10 mouse cellular contexts compared by ENCODE assay signal in the genomic region with DNA sequence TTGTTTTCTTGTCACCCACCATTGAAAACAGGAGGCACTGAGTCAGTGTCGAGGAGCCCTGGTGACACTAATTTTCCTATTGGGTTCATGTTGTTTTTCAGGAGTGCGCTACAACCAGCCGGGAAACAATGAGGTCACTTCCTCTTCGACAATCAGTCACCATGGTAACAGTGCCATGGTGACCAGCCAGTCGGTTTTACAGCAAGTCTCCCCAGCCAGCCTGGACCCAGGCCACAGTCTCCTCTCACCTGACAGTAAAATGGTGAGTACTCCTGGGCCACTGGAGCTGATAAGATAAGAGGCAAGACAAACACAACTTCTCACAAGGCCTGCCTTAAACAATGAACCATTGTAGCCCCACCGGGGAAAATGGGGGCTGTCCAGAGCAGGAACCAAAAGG. TPM values are rescaled to one million over a fixed set of nuclear protein-coding genes. Genes with fewer than 3 reads are reported as not detected.
DNase-seq lines count a peak whose midpoint lies in the region; ATAC-seq and TF ChIP-seq lines count a peak whose summit lies in the region.
"Had no signal": no experiment of that assay in that cellular context is flagged by ENCODE, and none has a peak within 500 bp of the region (broad histone marks: within the 10 kb centered on the region; RNA-seq: fewer than 3 reads in every experiment).

No protein-coding gene starts in this region.

- H3K4me2 ChIP-seq in kidney, postnatal 0 days (ENCODE audit: low read length): no peak overlapping the region
- no peak overlapping the region for H3K4me2 ChIP-seq in lung, embryonic 15.5 days

- H3K27ac ChIP-seq in kidney, postnatal 0 days: peak overlapping the region; percentile 58; the same call in 1 of the 2 replicates
- peak overlapping the region; percentile 80 for H3K27ac ChIP-seq in lung, embryonic 15.5 days
- H3K27ac ChIP-seq: forebrain, embryonic 10.5 days had no signal

- 30% methylated on average over 6 of the region's 6 CpGs for WGBS in kidney, postnatal 0 days
- WGBS in lung, embryonic 15.5 days: 25% methylated on average over 6 of the region's 6 CpGs

- H3K9ac ChIP-seq in kidney, postnatal 0 days (ENCODE audit: low read depth, low read length): no peak overlapping the region
- no peak overlapping the region for H3K9ac ChIP-seq in lung, embryonic 15.5 days

- H3K9me3 ChIP-seq in kidney, postnatal 0 days (replicated peaks; ENCODE audit: low read length): no peaks in the 10 kb centered on the region
- H3K9me3 ChIP-seq in lung, embryonic 15.5 days: no peaks in the 10 kb centered on the region
- H3K9me3 ChIP-seq: forebrain, embryonic 10.5 days had no signal

- ATAC-seq in kidney, postnatal 0 days (replicated peaks; ENCODE audit: low FRiP score, low read depth): no peak
- peak; percentile 75 for ATAC-seq in lung, embryonic 15.5 days (ENCODE audit: borderline replicate concordance, extremely low read depth, low FRiP score, low TSS enrichment)
- ATAC-seq: activated CD4-positive, CD25-positive, alpha-beta regulatory T cell, adult 4 months had no signal

- H3K4me1 ChIP-seq in kidney, postnatal 0 days (replicated peaks; ENCODE audit: insufficient read depth, low read length): no peaks in the 10 kb centered on the region
- peaks cover 33% of the 10 kb centered on the region for H3K4me1 ChIP-seq in lung, embryonic 15.5 days

- H3K4me3 ChIP-seq in kidney, postnatal 0 days (replicated peaks; ENCODE audit: low read depth, low read length): no peak overlapping the region
- H3K4me3 ChIP-seq in lung, embryonic 15.5 days: no peak overlapping the region
- H3K4me3 ChIP-seq: forebrain, embryonic 10.5 days had no signal

- H3K36me3 ChIP-seq in kidney, postnatal 0 days (ENCODE audit: insufficient read depth, low read length): 0 out of 2 replicates have a peak, but pooled peaks cover 10% of the 10 kb centered on the region
- H3K36me3 ChIP-seq in lung, embryonic 15.5 days: no peaks in the 10 kb centered on the region
- H3K36me3 ChIP-seq: forebrain, embryonic 10.5 days had no signal

- DNase-seq in kidney, postnatal 0 days (ENCODE audit: low spot score): no peak
- DNase-seq in kidney, adult 18-20 months: no peak
- DNase-seq in R1 (ENCODE audit: low read depth, low spot score): peak; percentile 65
- DNase-seq in embryo, embryonic 10.5 days (ENCODE audit: low spot score): peak; percentile 50
- DNase-seq in cerebellum, adult 8-10 months: no peak
- no peak for DNase-seq in spleen, adult 12 weeks (ENCODE audit: low spot score)
- DNase-seq: kidney, postnatal 10 days had no signal

- no peaks in the 10 kb centered on the region for H3K27me3 ChIP-seq in kidney, postnatal 0 days (ENCODE audit: insufficient read depth, low read length)
- H3K27me3 ChIP-seq in lung, embryonic 15.5 days: no peaks in the 10 kb centered on the region

- no peak for TF ChIP-seq CTCF in kidney, postnatal 0 days (IDR thresholded peaks at IDR 0.05; ENCODE audit: low read depth)

RNA-seq across cellular contexts. Expression of a gene that starts 32.7 kb away (rescaled TPM):
- polyA plus RNA-seq in kidney, postnatal 0 days (2015; fragmentation: Nextera tagmentation; extraction: Ambion mirVana): 88.8 and 92.6 TPM in 2 replicates
- 8.3 and 9.5 TPM in 2 replicates for polyA plus RNA-seq in lung, embryonic 15.5 days (2015; fragmentation: Nextera tagmentation; extraction: Ambion mirVana)
- polyA plus RNA-seq: activated CD4-positive, CD25-positive, alpha-beta regulatory T cell, adult 4 months; forebrain, embryonic 10.5 days had no signal

RNA-seq across cellular contexts. Expression of a gene that starts 59.3 kb away (rescaled TPM):
- 32.5 and 34.8 TPM in 2 replicates for polyA plus RNA-seq in kidney, postnatal 0 days (2015; fragmentation: Nextera tagmentation; extraction: Ambion mirVana)
- polyA plus RNA-seq in lung, embryonic 15.5 days (2015; fragmentation: Nextera tagmentation; extraction: Ambion mirVana): 33.3 and 37.5 TPM in 2 replicates

Comparison
In these comparisons a context has a peak if more than half of its experiments do, and no peak if none do; other contexts are left out.
1. DNase-seq: peak in R1 (single experiment) and embryo, embryonic 10.5 days (single experiment); none in kidney, postnatal 0 days (single experiment), kidney, adult 18-20 months (single experiment), cerebellum, adult 8-10 months (single experiment) and spleen, adult 12 weeks (single experiment).